Mouse (Mus musculus) embryonic fibroblast, embryonic 13.5 days (primary cell): ENCODE data around the gene Sspn.

Experiments used
- CTCF ChIP-seq: IDR thresholded peaks from 2 replicates; pipeline ENCODE4 v1.5.1; 2011; ENCODE audit warnings: mild to moderate bottlenecking, control low read depth, low read length, moderate library complexity, borderline replicate concordance; ENCODE audit not compliant: insufficient read depth
- POLR2A ChIP-seq: IDR thresholded peaks from 2 replicates; pipeline ENCODE4 v1.6.1; 2011; ENCODE audit warnings: low read depth, mild to moderate bottlenecking, control low read depth, low read length, moderate library complexity

GRCm38 (mm10) chr6:145904616-145905015 lies 26.8 kb upstream of the Sspn start:
- no peak for TF ChIP-seq POLR2A
- TF ChIP-seq CTCF = no peak
